Mouse (Mus musculus): ENCODE data around the gene Maml2.

Maml2 gene

GRCm38 (mm10) chr9:13297668-13298512 lies at the start of gene Maml2:
Gene Maml2 (plus strand): TSS chr9:13297957.
- DNase-seq (ENCODE audit: low spot score in 2 of 2): peak; percentile 73 to 75

- DNase-seq (ENCODE audit: low spot score in 2 of 2): no peak
Observed at GRCm38 (mm10) chr9:13248104-13248503, 49.7 kb upstream of the Maml2 start.

DNA sequence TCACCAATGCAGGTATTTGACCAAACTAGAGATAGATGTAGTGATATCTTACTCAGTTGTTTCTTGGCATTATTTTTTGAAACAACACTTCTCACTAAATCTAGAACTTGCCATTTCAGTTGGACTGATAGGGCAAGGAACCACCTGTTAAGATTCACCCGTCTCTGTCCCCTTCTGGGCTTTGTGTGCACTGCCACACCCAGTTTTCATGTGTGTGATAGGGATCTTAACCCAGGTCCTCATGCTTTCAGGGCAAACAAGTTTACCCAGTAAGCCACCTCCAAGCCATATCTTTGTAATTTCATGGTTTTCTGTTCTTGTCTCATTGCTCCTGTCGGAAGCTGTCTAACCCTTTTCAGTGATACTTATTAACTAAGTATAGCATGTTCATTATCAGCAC lies 46.5 kb upstream of the Maml2 start:
- no peak for DNase-seq (ENCODE audit: low spot score in 2 of 2)

DNA sequence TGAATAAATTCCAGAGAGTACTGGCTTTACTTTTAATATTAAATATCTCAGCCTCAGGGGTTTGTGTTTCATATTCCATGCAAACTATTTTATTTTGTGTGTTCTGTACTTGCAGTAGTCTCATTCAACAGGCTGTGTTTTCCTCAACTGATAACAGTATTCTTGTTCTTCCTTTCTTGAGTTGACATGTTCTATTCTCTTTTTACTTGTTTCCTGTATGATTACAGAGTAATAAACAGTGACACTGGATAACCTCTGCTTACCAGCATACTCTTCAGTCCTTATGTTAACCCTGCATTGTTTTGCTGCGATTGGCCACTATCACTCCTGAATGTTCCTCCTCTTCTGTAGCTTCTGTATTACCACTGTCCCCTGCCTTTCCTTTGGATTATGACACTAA lies 41.0 kb upstream of the Maml2 start:
- DNase-seq (ENCODE audit: low spot score in 2 of 2): no peak

GRCm38 (mm10) chr9:13258173-13258572 lies 39.6 kb upstream of the Maml2 start:
- DNase-seq (ENCODE audit: low spot score in 2 of 2): no peak

DNA sequence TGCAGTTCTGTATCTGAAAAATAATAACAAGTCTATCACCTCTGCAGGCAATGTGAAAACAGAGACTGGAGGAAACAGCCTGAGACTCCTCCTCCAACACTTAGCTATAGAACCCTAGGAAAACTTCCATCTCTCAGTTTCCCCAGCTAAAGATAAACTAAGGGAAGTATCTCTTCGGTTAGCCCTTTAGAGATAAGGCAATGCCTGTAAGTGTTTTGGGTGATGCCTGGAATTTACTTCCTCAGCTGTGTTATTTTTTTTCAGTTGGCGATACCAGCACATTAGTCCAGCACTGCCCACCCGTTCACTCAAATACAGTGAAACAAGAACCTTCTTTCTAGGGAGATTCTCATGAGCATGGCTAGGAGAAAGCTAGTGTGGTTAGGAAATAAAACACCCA lies 36.8 kb upstream of the Maml2 start:
- DNase-seq (ENCODE audit: low spot score in 2 of 2): no peak

DNA sequence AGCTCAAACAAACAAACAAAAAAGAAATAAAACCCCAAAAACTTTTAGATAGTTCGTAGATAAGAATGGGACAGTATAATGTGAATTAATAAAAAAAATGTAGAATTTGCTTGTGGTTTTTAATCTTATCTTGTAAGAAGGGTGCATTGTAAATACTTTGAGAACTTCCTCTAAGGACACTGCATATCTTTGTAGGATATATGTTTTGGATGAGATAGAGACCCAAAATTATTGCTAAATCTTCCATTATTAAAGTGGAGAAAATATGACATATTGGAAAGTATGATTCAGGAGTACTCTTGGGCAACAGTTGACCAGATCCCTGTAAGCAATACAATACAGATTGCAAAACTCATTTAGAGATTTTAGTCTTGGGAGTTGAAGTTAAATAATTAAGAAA lies 24.5 kb upstream of the Maml2 start:
- DNase-seq (ENCODE audit: low spot score in 2 of 2): no peak

DNA sequence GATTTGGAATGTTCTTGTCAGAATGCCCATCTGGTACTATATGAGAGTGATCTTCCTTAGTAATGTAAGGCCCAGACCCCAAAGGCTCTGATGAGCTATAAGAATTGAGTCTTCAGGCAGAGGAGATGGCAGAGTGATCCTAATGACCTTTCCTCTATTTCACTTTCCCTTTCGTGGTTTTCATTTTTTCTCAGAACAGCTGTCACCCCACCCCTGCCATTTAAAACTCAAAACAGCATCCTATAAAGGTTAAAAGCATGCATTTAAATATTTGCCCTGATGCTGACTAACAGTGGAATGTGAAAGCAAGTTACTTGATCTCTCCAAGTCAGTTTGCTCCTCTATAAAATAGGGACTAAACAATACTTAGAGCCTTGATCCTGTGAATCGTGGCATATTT lies 10.3 kb upstream of the Maml2 start:
- no peak for DNase-seq (ENCODE audit: low spot score in 2 of 2)

DNA sequence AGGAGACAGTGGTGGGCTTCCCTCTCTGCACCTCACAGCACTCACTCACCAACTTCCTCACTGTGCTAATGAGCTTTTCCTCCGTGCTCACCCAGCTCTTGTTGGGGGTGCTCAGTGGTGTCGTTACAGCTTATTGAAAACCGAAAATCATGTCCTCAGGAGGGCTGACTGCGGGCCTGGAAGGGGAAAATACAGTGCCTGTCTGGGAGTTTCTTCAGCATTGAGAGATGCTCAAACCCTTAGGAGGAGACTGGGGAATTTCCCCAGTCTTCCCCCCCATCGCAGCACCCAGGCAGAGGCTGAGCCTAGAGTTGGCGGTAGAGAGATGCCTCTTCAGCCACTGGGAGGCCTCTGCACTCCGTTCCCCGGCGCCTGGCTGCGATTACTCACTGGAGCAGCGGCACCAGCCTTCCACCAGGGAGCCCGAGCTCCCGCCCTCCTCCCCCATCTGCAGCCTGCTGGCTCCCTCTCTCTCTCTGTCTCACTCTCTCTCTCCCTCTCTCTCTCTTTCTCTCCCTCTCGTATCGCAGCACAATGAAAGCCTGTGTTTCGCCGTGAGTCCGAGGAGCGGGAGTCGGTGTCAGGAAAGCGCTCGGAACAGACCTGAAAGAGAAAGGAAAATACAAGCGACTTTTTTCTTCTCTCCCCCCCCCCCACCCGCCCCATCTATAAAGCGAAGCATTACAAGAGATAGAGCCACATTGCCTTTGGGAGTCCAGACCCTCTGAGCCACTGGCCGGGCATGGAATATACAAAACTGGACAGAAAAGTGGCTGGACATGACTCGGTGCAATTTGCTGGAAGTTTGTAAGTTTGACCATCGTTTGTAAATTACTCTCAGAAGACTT lies 1.3 kb upstream of the Maml2 start:
- DNase-seq (ENCODE audit: low spot score in 2 of 2): peak; percentile 90 to 92

DNA sequence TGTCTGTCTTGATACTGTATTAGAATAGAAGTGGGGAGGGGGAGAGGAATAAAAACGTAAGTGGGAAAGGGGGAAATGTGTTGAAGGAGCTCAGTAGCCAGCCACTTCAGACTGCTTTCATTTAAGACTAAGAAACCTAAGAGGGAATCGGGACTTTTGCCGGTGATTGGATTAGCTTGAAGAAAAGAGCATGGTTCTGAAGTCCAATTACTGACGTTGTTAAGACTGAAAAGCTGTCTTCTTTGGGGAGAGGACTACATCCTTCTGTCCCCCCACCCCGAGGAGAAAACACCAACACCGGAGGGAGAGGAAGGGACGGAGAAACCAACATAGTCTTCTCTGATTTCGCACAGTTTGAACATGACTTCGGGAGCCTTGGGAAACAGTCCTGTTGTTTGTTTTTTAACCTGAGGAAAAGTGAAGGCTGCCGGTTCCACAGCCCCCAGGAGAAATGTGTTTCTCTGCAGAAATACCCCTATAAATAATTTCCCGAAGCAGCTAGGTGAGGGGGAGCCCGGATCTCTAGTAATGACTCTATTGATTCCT lies 562 bp upstream of the Maml2 start:
- DNase-seq (ENCODE audit: low spot score in 2 of 2): no peak

GRCm38 (mm10) chr9:13298513-13298878 lies 739 bp downstream of the Maml2 start:
- DNase-seq (ENCODE audit: low spot score in 2 of 2): peak in 1 of 2 experiments; percentile 27

- DNase-seq (ENCODE audit: low spot score in 2 of 2): peak; percentile 35 to 48
Observed at GRCm38 (mm10) chr9:13299190-13299589, 1.4 kb downstream of the Maml2 start.

- peak; percentile 57 to 59 for DNase-seq (ENCODE audit: low spot score in 2 of 2)
Observed at GRCm38 (mm10) chr9:13300041-13300441, 2.3 kb downstream of the Maml2 start.

DNA sequence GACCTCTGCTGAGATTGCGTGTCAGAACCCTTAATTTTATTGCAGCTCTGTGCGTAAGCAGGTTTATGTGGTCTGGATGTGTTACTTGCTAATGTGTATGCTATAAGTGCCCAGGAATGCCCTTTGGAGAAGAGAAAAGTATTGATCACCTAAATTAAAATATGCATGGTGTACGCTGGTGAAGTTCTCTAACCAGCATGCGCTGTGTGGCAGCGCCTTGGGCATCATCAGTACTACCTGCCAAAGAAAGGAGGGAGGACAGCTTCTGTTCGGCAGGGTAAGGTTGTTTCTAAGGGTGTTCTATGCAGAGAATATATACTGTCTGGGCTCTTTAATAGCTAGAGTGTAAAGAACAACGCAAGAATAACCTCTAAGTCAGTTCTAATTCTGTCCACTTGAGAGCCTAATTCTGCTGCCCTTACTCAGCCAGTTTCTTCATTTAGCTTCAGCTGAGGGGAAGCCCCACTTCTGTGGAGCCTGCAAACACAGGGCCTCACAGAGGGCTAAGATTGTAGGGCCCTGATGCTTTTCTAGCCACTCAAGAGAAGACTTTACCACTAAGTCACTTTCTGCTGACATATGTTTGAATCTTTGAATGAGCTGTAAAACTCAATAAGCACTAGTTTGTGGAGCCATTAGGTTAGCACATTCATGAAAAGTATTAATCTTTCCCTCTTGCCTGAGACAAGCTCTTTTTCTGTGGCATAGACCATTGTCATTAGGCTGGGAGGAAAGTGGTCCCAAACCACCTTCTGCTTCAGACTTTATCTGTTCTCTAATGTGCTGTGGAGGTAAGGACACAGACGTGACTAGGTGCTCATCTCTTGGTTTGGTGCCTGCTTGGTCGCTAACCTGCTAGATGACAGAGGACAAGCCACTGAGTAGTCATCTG lies 3.4 kb downstream of the Maml2 start:
- DNase-seq (ENCODE audit: low spot score in 2 of 2): no peak

DNA sequence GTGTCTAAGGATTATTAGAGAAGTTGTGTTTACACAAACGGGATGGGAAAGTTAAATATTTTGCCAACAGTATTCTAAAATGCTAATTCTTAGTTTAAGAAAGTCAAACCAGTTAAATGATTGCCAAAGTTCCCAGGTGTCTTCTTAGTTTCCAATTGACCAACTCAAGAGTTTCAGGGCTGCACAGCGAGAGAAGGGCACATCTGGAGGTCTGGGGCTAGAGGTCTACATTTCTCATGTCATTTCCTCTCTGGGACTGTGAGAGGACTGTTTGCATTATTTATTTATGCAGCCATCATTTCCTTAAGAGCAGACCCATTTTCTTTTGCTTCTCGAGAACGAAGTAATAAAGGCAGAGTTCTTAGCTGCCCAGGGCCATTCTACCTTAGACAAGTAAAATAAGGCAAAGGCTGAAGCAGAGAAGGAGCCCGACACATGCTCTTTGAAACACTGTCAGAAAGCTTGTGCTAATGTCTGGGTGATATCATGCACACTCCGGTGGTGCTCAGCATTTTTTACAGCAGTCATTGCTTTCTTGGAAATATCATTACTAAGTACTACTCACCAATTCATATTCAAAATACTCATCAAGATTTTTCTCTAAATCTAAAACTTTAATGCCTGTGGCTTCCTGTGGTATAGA lies 4.5 kb downstream of the Maml2 start:
- DNase-seq (ENCODE audit: low spot score in 2 of 2): no peak

- DNase-seq (ENCODE audit: low spot score in 2 of 2): no peak
Observed at GRCm38 (mm10) chr9:13303099-13303771, 5.5 kb downstream of the Maml2 start.

DNA sequence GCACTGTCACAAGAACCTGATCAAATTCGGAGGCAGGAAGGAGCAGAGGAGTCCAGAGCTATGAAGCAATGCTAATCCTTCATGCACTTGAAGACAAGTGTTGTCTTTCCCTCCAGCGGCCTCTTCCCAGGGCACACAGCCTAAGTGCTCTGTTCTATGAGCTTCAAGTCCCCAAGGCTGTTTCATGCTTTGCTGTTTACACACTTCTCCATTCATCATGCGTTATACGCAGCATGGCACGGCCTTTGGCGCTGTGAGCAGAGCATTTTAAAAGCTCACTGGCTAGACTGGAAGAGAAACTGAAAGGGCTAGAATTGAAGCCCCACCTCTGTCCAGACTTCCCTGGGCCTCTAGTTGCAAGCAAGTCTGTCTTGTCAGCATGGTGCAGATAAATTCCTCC lies 6.2 kb downstream of the Maml2 start:
- DNase-seq (ENCODE audit: low spot score in 2 of 2): peak; percentile 69 to 71

GRCm38 (mm10) chr9:13306471-13306870 lies 8.7 kb downstream of the Maml2 start:
- DNase-seq (ENCODE audit: low spot score in 2 of 2): no peak

- no peak for DNase-seq (ENCODE audit: low spot score in 2 of 2)
Observed at GRCm38 (mm10) chr9:13307226-13307625, 9.5 kb downstream of the Maml2 start.

GRCm38 (mm10) chr9:13308718-13309117 lies 11.0 kb downstream of the Maml2 start:
- DNase-seq (ENCODE audit: low spot score in 2 of 2): no peak

GRCm38 (mm10) chr9:13309807-13310206 lies 12.1 kb downstream of the Maml2 start:
- DNase-seq (ENCODE audit: low spot score in 2 of 2): no peak
